In the genomic region with DNA sequence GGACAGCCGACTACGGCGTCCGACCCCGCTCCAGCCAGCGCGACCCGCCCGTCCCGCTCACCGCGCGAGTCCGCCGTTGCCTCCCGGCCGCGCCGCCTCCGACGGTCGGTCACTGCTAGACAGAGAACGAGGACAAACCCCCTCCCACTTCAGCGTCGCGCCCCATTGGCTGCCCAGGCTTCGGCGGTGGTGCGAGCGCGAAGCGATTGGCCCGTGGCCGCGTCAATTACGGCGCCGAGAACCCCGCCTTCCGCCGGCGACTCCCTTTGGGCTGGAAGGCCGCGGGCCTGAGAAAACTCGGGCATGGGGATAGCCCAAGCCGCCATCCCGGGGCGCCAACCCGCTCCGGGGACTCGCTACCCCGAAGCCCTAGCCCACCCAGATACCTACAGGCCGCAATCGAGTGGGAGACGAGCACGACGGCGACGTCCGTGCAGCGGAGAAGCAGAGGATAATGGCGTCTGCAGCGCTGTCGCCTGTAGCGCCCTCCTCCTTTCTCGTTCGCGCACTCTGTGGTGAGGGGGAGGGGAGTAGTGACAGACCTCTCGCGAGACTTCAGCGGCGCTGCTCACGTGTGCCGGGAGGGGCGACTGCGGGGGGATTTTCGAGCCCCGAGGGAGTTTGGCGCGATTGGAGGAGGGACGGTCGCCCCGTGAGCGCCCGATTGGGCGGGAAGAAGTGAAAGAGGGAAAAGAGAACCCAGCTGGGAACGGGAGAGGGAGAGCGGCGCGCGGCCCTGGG, we compare ENCODE assay signal across 7 mouse cellular contexts. TPM values are rescaled to one million over a fixed set of nuclear protein-coding genes. Genes with fewer than 3 reads are reported as not detected.
DNase-seq lines count a peak whose midpoint lies in the region; ATAC-seq and TF ChIP-seq lines count a peak whose summit lies in the region.

A gene (plus strand): TSS at position 246 of the 741 bp plus-strand sequence.

- peak within 1 kb of the TSS; percentile 80 for H3K4me3 ChIP-seq in intestine, embryonic 16.5 days (ENCODE audit: low read length)
- H3K4me3 ChIP-seq in midbrain, embryonic 12.5 days: peak within 1 kb of the TSS; percentile 99
- peak within 1 kb of the TSS; percentile 76 for H3K4me3 ChIP-seq in small intestine, adult 2 months (ENCODE audit: low read depth, low read length)

- H3K9me3 ChIP-seq in intestine, embryonic 16.5 days (ENCODE audit: control insufficient read depth, low read length): no peaks in the 10 kb centered on the region
- H3K9me3 ChIP-seq in midbrain, embryonic 12.5 days: no peaks in the 10 kb centered on the region

- H3K27me3 ChIP-seq in intestine, embryonic 16.5 days (replicated peaks; ENCODE audit: control insufficient read depth, insufficient read depth, low read length): no peaks in the 10 kb centered on the region
- no peaks in the 10 kb centered on the region for H3K27me3 ChIP-seq in midbrain, embryonic 12.5 days
- H3K27me3 ChIP-seq in small intestine, adult 2 months (ENCODE audit: control insufficient read depth, insufficient read depth, low read length): no peaks in the 10 kb centered on the region

- no peaks in the 10 kb centered on the region for H3K4me1 ChIP-seq in intestine, embryonic 16.5 days (ENCODE audit: control insufficient read depth, insufficient read depth, low read length)
- H3K4me1 ChIP-seq in midbrain, embryonic 12.5 days: peaks cover 8% of the 10 kb centered on the region
- no peaks in the 10 kb centered on the region; the same call in 1 of the 2 replicates for H3K4me1 ChIP-seq in small intestine, adult 2 months (ENCODE audit: control insufficient read depth, insufficient read depth, insufficient read length, low read length)

- TF ChIP-seq POLR2A in small intestine, adult 2 months (IDR thresholded peaks at IDR 0.05; ENCODE audit: low read depth, low read length): peak; percentile 86

- DNase-seq in adrenal gland, adult 2 months: peak; percentile 99
- peak; percentile 98 for DNase-seq in embryo, embryonic 11.5 days (ENCODE audit: low read depth, low spot score)
- peak; percentile 96 to 99 for DNase-seq in gastrocnemius, postnatal 4 days (ENCODE audit: low spot score in 2 of 2)
- peak; percentile 99 for DNase-seq in left cerebral cortex, postnatal 4 days

- TF ChIP-seq CTCF in small intestine, adult 2 months (IDR thresholded peaks at IDR 0.05; ENCODE audit: extremely low read depth, insufficient read length, insufficient replicate concordance, low read depth, low read length): no peak

- peak within 1 kb of the TSS; percentile 98 for H3K27ac ChIP-seq in intestine, embryonic 16.5 days (ENCODE audit: low read length)
- peak within 1 kb of the TSS; percentile 99 for H3K27ac ChIP-seq in midbrain, embryonic 12.5 days (replicated peaks)
- peak within 1 kb of the TSS; percentile 91 for H3K27ac ChIP-seq in small intestine, adult 2 months (ENCODE audit: insufficient read depth, low read depth, low read length)

- intact Hi-C loops in left cerebral cortex, postnatal 4 days (cut with DNase I): loop anchor here (5.0 kb wide), 2 partner anchors 145 to 185 kb away; no protein-coding TSS in a partner anchor

- WGBS in intestine, embryonic 16.5 days: under 1% methylated on average over 88 of the region's 91 CpGs
- under 1% methylated on average over 82 of the region's 91 CpGs for whole genome bisulfite sequencing in midbrain, embryonic 12.5 days
- WGBS in small intestine, adult 2 months: under 1% methylated on average over 91 of the region's 91 CpGs

- H3K4me2 ChIP-seq in intestine, embryonic 16.5 days (ENCODE audit: low read depth, low read length): peak within 1 kb of the TSS; percentile 82
- peak within 1 kb of the TSS; percentile 81 for H3K4me2 ChIP-seq in midbrain, embryonic 12.5 days (replicated peaks)

- H3K36me3 ChIP-seq in intestine, embryonic 16.5 days (ENCODE audit: control insufficient read depth, insufficient read depth, low read length): peaks cover 6% of the 10 kb centered on the region
- H3K36me3 ChIP-seq in midbrain, embryonic 12.5 days: peaks cover 13% of the 10 kb centered on the region
- peaks cover 12% of the 10 kb centered on the region for H3K36me3 ChIP-seq in small intestine, adult 2 months (ENCODE audit: control insufficient read depth, insufficient read depth, low read length)

- ATAC-seq in intestine, embryonic 16.5 days: peak; percentile 96
- peak; percentile 94 for ATAC-seq in midbrain, embryonic 12.5 days (ENCODE audit: low FRiP score, low read depth)

- H3K9ac ChIP-seq in intestine, embryonic 16.5 days (ENCODE audit: low read depth, low read length): peak within 1 kb of the TSS; percentile 100
- H3K9ac ChIP-seq in midbrain, embryonic 12.5 days (replicated peaks): peak within 1 kb of the TSS; percentile 99

RNA-seq across cellular contexts. Expression of the gene that starts here (rescaled TPM):
- 10 to 100 TPM; 18.5 to 19.3 TPM for total RNA-seq in adrenal gland, adult 2 months (2021)
- 15.3 and 18.2 TPM in 2 replicates for polyA plus RNA-seq in adrenal gland, adult 2 months (2012; rRNA removed)
- 10 to 100 TPM; 12.6 to 13.1 TPM for total RNA-seq in gastrocnemius, postnatal 4 days (2021)
- polyA plus RNA-seq in intestine, embryonic 16.5 days (2015; fragmentation: Nextera tagmentation; extraction: Ambion mirVana): 20.2 and 20.8 TPM in 2 replicates
- 10 to 100 TPM; 12.1 to 13.8 TPM for total RNA-seq in left cerebral cortex, postnatal 4 days (2021)
- 29.4 and 31.0 TPM in 2 replicates for polyA plus RNA-seq in midbrain, embryonic 12.5 days (2016; fragmentation: Nextera tagmentation; extraction: Ambion mirVana)
- polyA plus RNA-seq in small intestine, adult 2 months (2012; rRNA removed): 2.8 and 5.5 TPM in 2 replicates

Comparison
In these comparisons a context has a peak if more than half of its experiments do, and no peak if none do; other contexts are left out.
1. Peak in every context shown above with its lines: DNase-seq, ATAC-seq, H3K4me3 ChIP-seq and H3K27ac ChIP-seq.